ENCODE assay signal across 10 mouse cellular contexts in the genomic region with DNA sequence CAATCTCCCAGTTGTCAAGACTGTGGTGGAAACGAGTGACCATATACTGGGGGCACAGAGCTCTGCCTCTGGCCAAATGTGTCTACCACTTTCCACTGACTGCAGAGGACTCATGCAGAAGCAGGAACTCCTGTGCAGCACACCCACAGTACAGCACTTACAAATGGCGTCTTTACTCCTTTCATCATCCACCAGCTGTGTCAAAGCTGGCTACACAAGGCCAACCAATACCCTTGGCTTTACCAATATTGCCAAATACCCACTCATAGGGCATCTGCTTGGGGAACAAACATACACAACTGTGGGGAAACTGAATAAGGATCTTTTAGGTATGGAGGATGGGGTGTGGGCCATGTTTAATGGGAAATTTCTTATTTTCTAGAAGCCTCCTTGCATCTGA. TPM values are rescaled to one million over a fixed set of nuclear protein-coding genes. Genes with fewer than 3 reads are reported as not detected.
DNase-seq lines count a peak whose midpoint lies in the region; ATAC-seq and TF ChIP-seq lines count a peak whose summit lies in the region.
"Had no signal": no experiment of that assay in that cellular context is flagged by ENCODE, and none has a peak within 500 bp of the region (broad histone marks: within the 10 kb centered on the region; RNA-seq: fewer than 3 reads in every experiment).

No protein-coding gene starts in this region.

- no peak for TF ChIP-seq EP300 in lung, postnatal 0 days (IDR thresholded peaks at IDR 0.05)

- H3K4me2 ChIP-seq in intestine, postnatal 0 days (replicated peaks; ENCODE audit: low read depth) = peak overlapping the region; percentile 0; the same call in 1 of the 2 replicates
- H3K4me2 ChIP-seq in midbrain, embryonic 11.5 days = no peak overlapping the region
- H3K4me2 ChIP-seq in lung, postnatal 0 days (replicated peaks; ENCODE audit: low read depth, low read length) = no peak overlapping the region
- H3K4me2 ChIP-seq: embryonic facial prominence, embryonic 12.5 days; midbrain, embryonic 12.5 days had no signal

- no peaks in the 10 kb centered on the region for H3K9me3 ChIP-seq in intestine, postnatal 0 days (ENCODE audit: control insufficient read depth)
- H3K9me3 ChIP-seq in midbrain, embryonic 11.5 days (ENCODE audit: control insufficient read depth, low read length) = no peaks in the 10 kb centered on the region
- H3K9me3 ChIP-seq in lung, postnatal 0 days (ENCODE audit: low read length) = no peaks in the 10 kb centered on the region
- H3K9me3 ChIP-seq: embryonic facial prominence, embryonic 12.5 days; midbrain, embryonic 12.5 days had no signal

- H3K27ac ChIP-seq in kidney, adult 2 months (ENCODE audit: insufficient read depth, low read depth, low read length) = peak overlapping the region; percentile 99
- peak overlapping the region; percentile 15; the same call in 1 of the 2 replicates for H3K27ac ChIP-seq in spleen, adult 2 months (ENCODE audit: insufficient read depth, low read length)
- H3K27ac ChIP-seq in intestine, postnatal 0 days (ENCODE audit: low read depth, low read length) = no peak overlapping the region
- H3K27ac ChIP-seq in midbrain, embryonic 11.5 days (ENCODE audit: low read depth, low read length) = no peak overlapping the region
- H3K27ac ChIP-seq in lung, postnatal 0 days (ENCODE audit: low read length) = no peak overlapping the region
- H3K27ac ChIP-seq: embryonic facial prominence, embryonic 12.5 days; midbrain, embryonic 12.5 days had no signal

- no peaks in the 10 kb centered on the region for H3K27me3 ChIP-seq in kidney, adult 2 months (replicated peaks; ENCODE audit: control insufficient read depth, insufficient read depth, low read length)
- no peaks in the 10 kb centered on the region for H3K27me3 ChIP-seq in spleen, adult 2 months (ENCODE audit: control insufficient read depth, insufficient read depth, low read length)
- H3K27me3 ChIP-seq in intestine, postnatal 0 days (replicated peaks; ENCODE audit: control insufficient read depth, insufficient read depth, low read length) = no peaks in the 10 kb centered on the region
- no peaks in the 10 kb centered on the region for H3K27me3 ChIP-seq in midbrain, embryonic 11.5 days (ENCODE audit: control insufficient read depth, insufficient read depth, low read length)
- H3K27me3 ChIP-seq in lung, postnatal 0 days (replicated peaks; ENCODE audit: insufficient read depth, low read length) = no peaks in the 10 kb centered on the region
- H3K27me3 ChIP-seq: embryonic facial prominence, embryonic 12.5 days; midbrain, embryonic 12.5 days had no signal

- no peak for TF ChIP-seq POLR2A in kidney, adult 2 months (IDR thresholded peaks at IDR 0.05; ENCODE audit: low read depth, low read length)
- TF ChIP-seq POLR2A in spleen, adult 2 months (IDR thresholded peaks at IDR 0.05; ENCODE audit: low read depth, low read length) = no peak

- peaks cover 42% of the 10 kb centered on the region for H3K4me1 ChIP-seq in kidney, adult 2 months (ENCODE audit: control insufficient read depth, insufficient read depth, low read length)
- H3K4me1 ChIP-seq in spleen, adult 2 months (ENCODE audit: control insufficient read depth, insufficient read depth, insufficient read length) = no peaks in the 10 kb centered on the region
- peaks cover 4% of the 10 kb centered on the region; the same call in 1 of the 2 replicates for H3K4me1 ChIP-seq in intestine, postnatal 0 days (replicated peaks; ENCODE audit: control insufficient read depth, insufficient read depth, low read length)
- no peaks in the 10 kb centered on the region for H3K4me1 ChIP-seq in midbrain, embryonic 11.5 days (ENCODE audit: control insufficient read depth, insufficient read depth, low read length)
- peaks cover 4% of the 10 kb centered on the region; the same call in 1 of the 2 replicates for H3K4me1 ChIP-seq in lung, postnatal 0 days (ENCODE audit: insufficient read depth, low read depth, low read length)
- H3K4me1 ChIP-seq: midbrain, embryonic 12.5 days had no signal

- H3K36me3 ChIP-seq in kidney, adult 2 months (ENCODE audit: control insufficient read depth, insufficient read depth, low read length) = no peaks in the 10 kb centered on the region; the same call in none of the 2 replicates
- peaks cover 2% of the 10 kb centered on the region; the same call in 1 of the 2 replicates for H3K36me3 ChIP-seq in spleen, adult 2 months (ENCODE audit: control insufficient read depth, insufficient read depth, low read length)
- peaks cover 9% of the 10 kb centered on the region; the same call in 1 of the 2 replicates for H3K36me3 ChIP-seq in intestine, postnatal 0 days (ENCODE audit: control insufficient read depth, insufficient read depth)
- H3K36me3 ChIP-seq in midbrain, embryonic 11.5 days (ENCODE audit: control insufficient read depth, insufficient read depth, low read length) = no peaks in the 10 kb centered on the region
- no peaks in the 10 kb centered on the region for H3K36me3 ChIP-seq in lung, postnatal 0 days (ENCODE audit: insufficient read depth, low read length)
- H3K36me3 ChIP-seq: embryonic facial prominence, embryonic 12.5 days; midbrain, embryonic 12.5 days had no signal

- no peak overlapping the region for H3K4me3 ChIP-seq in kidney, adult 2 months (ENCODE audit: insufficient read depth, low read depth, low read length)
- H3K4me3 ChIP-seq in spleen, adult 2 months (ENCODE audit: extremely low read depth, insufficient read depth, insufficient read length) = no peak overlapping the region
- H3K4me3 ChIP-seq in intestine, postnatal 0 days (ENCODE audit: low read depth, low read length) = no peak overlapping the region
- no peak overlapping the region for H3K4me3 ChIP-seq in midbrain, embryonic 11.5 days (ENCODE audit: low read depth, low read length)
- no peak overlapping the region for H3K4me3 ChIP-seq in lung, postnatal 0 days (ENCODE audit: low read depth, low read length)
- H3K4me3 ChIP-seq: embryonic facial prominence, embryonic 12.5 days; midbrain, embryonic 12.5 days; myocyte had no signal

- no peak for TF ChIP-seq CTCF in kidney, adult 2 months (conservative IDR thresholded peaks at IDR 0.05; ENCODE audit: insufficient read depth, insufficient read length, low read depth, low read length)
- TF ChIP-seq CTCF in spleen, adult 2 months (IDR thresholded peaks at IDR 0.05; ENCODE audit: extremely low read depth, insufficient read depth, insufficient read length, insufficient replicate concordance) = no peak
- no peak for TF ChIP-seq CTCF in intestine, postnatal 0 days (IDR thresholded peaks at IDR 0.05; ENCODE audit: low read depth)
- TF ChIP-seq CTCF in lung, postnatal 0 days (IDR thresholded peaks at IDR 0.05) = no peak

- 61% methylated on average over 2 of the region's 2 CpGs for WGBS in kidney, adult 2 months
- WGBS in spleen, adult 2 months = 77% methylated on average over 2 of the region's 2 CpGs
- 53% methylated on average over 2 of the region's 2 CpGs for WGBS in intestine, postnatal 0 days
- 80% methylated on average over 2 of the region's 2 CpGs for WGBS in midbrain, embryonic 11.5 days
- 81% methylated on average over 2 of the region's 2 CpGs for WGBS in lung, postnatal 0 days

- peak; percentile 61 for ATAC-seq in intestine, postnatal 0 days
- ATAC-seq in midbrain, embryonic 11.5 days (ENCODE audit: low FRiP score) = no peak
- no peak for ATAC-seq in lung, postnatal 0 days

- H3K9ac ChIP-seq in intestine, postnatal 0 days (ENCODE audit: low read depth, low read length) = no peak overlapping the region
- H3K9ac ChIP-seq in midbrain, embryonic 11.5 days (ENCODE audit: low read length) = no peak overlapping the region
- no peak overlapping the region for H3K9ac ChIP-seq in lung, postnatal 0 days (replicated peaks; ENCODE audit: low read depth)
- H3K9ac ChIP-seq: embryonic facial prominence, embryonic 12.5 days; midbrain, embryonic 12.5 days had no signal

- DNase-seq in kidney, adult 2 months = no peak
- DNase-seq in kidney, postnatal 4 days = no peak
- DNase-seq in spleen, adult 2 months (ENCODE audit: low read depth in 1 of 2, low spot score in 2 of 2) = no peak
- no peak for DNase-seq in spleen, adult 18-20 months
- DNase-seq in midbrain, embryonic 11.5 days (ENCODE audit: low spot score, missing footprints) = no peak
- no peak for DNase-seq in lung, postnatal 0 days (ENCODE audit: low spot score)

RNA-seq across cellular contexts. Expression of a gene that starts 11.8 kb away (rescaled TPM):
- polyA plus RNA-seq in kidney, adult 2 months (2012; rRNA removed) = 251 and 255 TPM in 2 replicates
- polyA plus RNA-seq in spleen, adult 2 months (2012; rRNA removed) = 24.6 and 26.1 TPM in 2 replicates
- polyA plus RNA-seq in intestine, postnatal 0 days (2015; fragmentation: Nextera tagmentation; extraction: Ambion mirVana) = 59.5 and 64.1 TPM in 2 replicates
- 5.2 and 5.5 TPM in 2 replicates for polyA plus RNA-seq in midbrain, embryonic 11.5 days (2014; fragmentation: Nextera tagmentation; extraction: Ambion mirVana)
- 31.2 and 35.3 TPM in 2 replicates for polyA plus RNA-seq in lung, postnatal 0 days (2015; fragmentation: Nextera tagmentation; extraction: Ambion mirVana)

Comparison
In these comparisons a context has a peak if more than half of its experiments do, and no peak if none do; other contexts are left out.
1. H3K27ac ChIP-seq: peak in kidney, adult 2 months (single experiment) and spleen, adult 2 months (single experiment); none in intestine, postnatal 0 days (single experiment), midbrain, embryonic 11.5 days (single experiment) and lung, postnatal 0 days (single experiment).